Mouse (Mus musculus): ENCODE measurements at regions not wholly inside any gene's neighbourhood (a gene's known extent, or its start where the extent isn't known, plus 50 kb on each side); places are given as distances from the start of the nearest gene placed in this dataset.

- TF ChIP-seq CTCF (IDR thresholded peaks at IDR 0.05; ENCODE audit: insufficient read depth, low read depth, low read length) (no peak), POLR2A (IDR thresholded peaks at IDR 0.05; ENCODE audit: insufficient read depth, low read depth, low read length) (no peak)
Observed at GRCm38 (mm10) chr8:10922209-10923030, 85.8 kb downstream of the Irs2 start.
